Mouse (Mus musculus): ENCODE data around the gene Zfp385a. TPM values are rescaled to one million over a fixed set of nuclear protein-coding genes. Genes with fewer than 3 reads are reported as not detected.

Zfp385a gene
- total and polyA plus RNA-seq, 2 experiments from 2014 or later = 5.5 to 7.9 TPM

- H3K36me3 ChIP-seq (replicated peaks; ENCODE audit: control insufficient read depth, insufficient read depth, low read length) = no peaks in the 10 kb centered on the region
- no peak overlapping the region for H3K9ac ChIP-seq (replicated peaks; ENCODE audit: low read depth, low read length)
- H3K27ac ChIP-seq (ENCODE audit: low read depth) = no peak overlapping the region; the same call in 1 of the 2 replicates
- H3K4me1 ChIP-seq (ENCODE audit: control insufficient read depth, insufficient read depth) = peaks cover 20% of the 10 kb centered on the region
- H3K9me3 ChIP-seq (replicated peaks; ENCODE audit: control insufficient read depth, low read length) = no peaks in the 10 kb centered on the region
- TF ChIP-seq CTCF (IDR thresholded peaks at IDR 0.05; ENCODE audit: low read depth) (no peak), EP300 (IDR thresholded peaks at IDR 0.05; ENCODE audit: low read depth) (no peak)
- ATAC-seq (ENCODE audit: insufficient read depth, low read depth) = 0 out of 2 replicates have a peak, but pooled peaks have one; percentile 5
- H3K27me3 ChIP-seq (ENCODE audit: control insufficient read depth, insufficient read depth, low read length) = no peaks in the 10 kb centered on the region
- 51% methylated on average over 10 of the region's 10 CpGs for WGBS
- no peak overlapping the region for H3K4me2 ChIP-seq (ENCODE audit: low read depth, low read length)
- no peak for DNase-seq (ENCODE audit: low spot score)
- H3K4me3 ChIP-seq (ENCODE audit: low read depth, low read length) = no peak overlapping the region
Observed at GRCm38 (mm10) chr15:103315979-103316776, 23.7 kb downstream of the Zfp385a start.

GRCm38 (mm10) chr15:103315011-103315502 lies 24.8 kb downstream of the Zfp385a start:
- no peaks in the 10 kb centered on the region for H3K9me3 ChIP-seq (replicated peaks; ENCODE audit: control insufficient read depth, low read length)
- peak overlapping the region; percentile 78 for H3K4me2 ChIP-seq (ENCODE audit: low read depth, low read length)
- peaks cover 20% of the 10 kb centered on the region for H3K4me1 ChIP-seq (ENCODE audit: control insufficient read depth, insufficient read depth)
- H3K27me3 ChIP-seq (ENCODE audit: control insufficient read depth, insufficient read depth, low read length) = no peaks in the 10 kb centered on the region
- no peak overlapping the region for H3K9ac ChIP-seq (replicated peaks; ENCODE audit: low read depth, low read length)
- DNase-seq (ENCODE audit: low spot score) (peak; percentile 69), ATAC-seq (ENCODE audit: insufficient read depth, low read depth) (peak; percentile 79)
- peak; percentile 68 for TF ChIP-seq CTCF (IDR thresholded peaks at IDR 0.05; ENCODE audit: low read depth)
- TF ChIP-seq EP300 (IDR thresholded peaks at IDR 0.05; ENCODE audit: low read depth) = no peak
- 9% methylated on average over 18 of the region's 18 CpGs for WGBS
- H3K36me3 ChIP-seq (replicated peaks; ENCODE audit: control insufficient read depth, insufficient read depth, low read length) = no peaks in the 10 kb centered on the region
- 0 out of 2 replicates have a peak overlapping the region, but pooled peaks have one; percentile 32 for H3K27ac ChIP-seq (ENCODE audit: low read depth)
- peak overlapping the region; percentile 38 for H3K4me3 ChIP-seq (ENCODE audit: low read depth, low read length)

- 34% methylated on average over 22 of the region's 22 CpGs for WGBS
- Histone ChIP-seq H3K36me3 (replicated peaks; ENCODE audit: control insufficient read depth, insufficient read depth, low read length) (no peaks in the 10 kb centered on the region), H3K9ac (replicated peaks; ENCODE audit: low read depth, low read length) (no peak overlapping the region), H3K9me3 (replicated peaks; ENCODE audit: control insufficient read depth, low read length) (no peaks in the 10 kb centered on the region), H3K27me3 (ENCODE audit: control insufficient read depth, insufficient read depth, low read length) (0 out of 2 replicates have a peak, but pooled peaks cover 5% of the 10 kb centered on the region), H3K4me2 (ENCODE audit: low read depth, low read length) (peak overlapping the region; percentile 78), H3K4me1 (ENCODE audit: control insufficient read depth, insufficient read depth) (peaks cover 20% of the 10 kb centered on the region), H3K4me3 (ENCODE audit: low read depth, low read length) (peak overlapping the region; percentile 38), H3K27ac (ENCODE audit: low read depth) (no peak overlapping the region)
- ATAC-seq (ENCODE audit: insufficient read depth, low read depth) (no peak), DNase-seq (ENCODE audit: low spot score) (no peak)
- TF ChIP-seq CTCF (IDR thresholded peaks at IDR 0.05; ENCODE audit: low read depth) (no peak), EP300 (IDR thresholded peaks at IDR 0.05; ENCODE audit: low read depth) (no peak)
Observed at GRCm38 (mm10) chr15:103314181-103314580, 25.7 kb downstream of the Zfp385a start.

- Histone ChIP-seq H3K4me3 (ENCODE audit: low read depth, low read length) (peak overlapping the region; percentile 38; the same call in 1 of the 2 replicates), H3K4me1 (ENCODE audit: control insufficient read depth, insufficient read depth) (peaks cover 20% of the 10 kb centered on the region), H3K27me3 (ENCODE audit: control insufficient read depth, insufficient read depth, low read length) (0 out of 2 replicates have a peak, but pooled peaks cover 8% of the 10 kb centered on the region), H3K4me2 (ENCODE audit: low read depth, low read length) (peak overlapping the region; percentile 78), H3K9me3 (replicated peaks; ENCODE audit: control insufficient read depth, low read length) (no peaks in the 10 kb centered on the region), H3K36me3 (replicated peaks; ENCODE audit: control insufficient read depth, insufficient read depth, low read length) (no peaks in the 10 kb centered on the region), H3K27ac (ENCODE audit: low read depth) (0 out of 2 replicates have a peak overlapping the region, but pooled peaks have one; percentile 28), H3K9ac (replicated peaks; ENCODE audit: low read depth, low read length) (no peak overlapping the region)
- 19% methylated on average over 18 of the region's 18 CpGs for WGBS
- TF ChIP-seq CTCF (IDR thresholded peaks at IDR 0.05; ENCODE audit: low read depth) (peak; percentile 81), EP300 (IDR thresholded peaks at IDR 0.05; ENCODE audit: low read depth) (no peak)
- no peak for ATAC-seq (ENCODE audit: insufficient read depth, low read depth)
- DNase-seq (ENCODE audit: low spot score) = peak; percentile 61
Observed at GRCm38 (mm10) chr15:103313495-103314095, 26.3 kb downstream of the Zfp385a start.

- no peak for TF ChIP-seq CTCF (IDR thresholded peaks at IDR 0.05; ENCODE audit: low read depth)
- no peak for TF ChIP-seq EP300 (IDR thresholded peaks at IDR 0.05; ENCODE audit: low read depth)
- 44% methylated on average over 6 of the region's 6 CpGs for WGBS
- no peaks in the 10 kb centered on the region for H3K9me3 ChIP-seq (replicated peaks; ENCODE audit: control insufficient read depth, low read length)
Observed at GRCm38 (mm10) chr15:103310365-103310910, 29.5 kb downstream of the Zfp385a start, which contains the start of gene Gpr84. Gene Gpr84, minus strand, starts transcription at chr15:103310612.

More at GRCm38 (mm10) chr15:103310365-103310910, 29.5 kb downstream of the Zfp385a start, which contains the start of gene Gpr84:
- Histone ChIP-seq H3K9ac (replicated peaks; ENCODE audit: low read depth, low read length) (no peak within 1 kb of the TSS), H3K4me1 (ENCODE audit: control insufficient read depth, insufficient read depth) (peaks cover 16% of the 10 kb centered on the region), H3K27ac (ENCODE audit: low read depth) (no peak within 1 kb of the TSS), H3K27me3 (ENCODE audit: control insufficient read depth, insufficient read depth, low read length) (0 out of 2 replicates have a peak, but pooled peaks cover 8% of the 10 kb centered on the region), H3K4me3 (ENCODE audit: low read depth, low read length) (no peak within 1 kb of the TSS), H3K4me2 (ENCODE audit: low read depth, low read length) (no peak within 1 kb of the TSS), H3K36me3 (replicated peaks; ENCODE audit: control insufficient read depth, insufficient read depth, low read length) (no peaks in the 10 kb centered on the region)
- ATAC-seq (ENCODE audit: insufficient read depth, low read depth) = no peak
- DNase-seq (ENCODE audit: low spot score) = no peak

Measured in heart, postnatal 0 days (tissue).